Comparison of ENCODE assay signal across 30 mouse cellular contexts in the genomic region with DNA sequence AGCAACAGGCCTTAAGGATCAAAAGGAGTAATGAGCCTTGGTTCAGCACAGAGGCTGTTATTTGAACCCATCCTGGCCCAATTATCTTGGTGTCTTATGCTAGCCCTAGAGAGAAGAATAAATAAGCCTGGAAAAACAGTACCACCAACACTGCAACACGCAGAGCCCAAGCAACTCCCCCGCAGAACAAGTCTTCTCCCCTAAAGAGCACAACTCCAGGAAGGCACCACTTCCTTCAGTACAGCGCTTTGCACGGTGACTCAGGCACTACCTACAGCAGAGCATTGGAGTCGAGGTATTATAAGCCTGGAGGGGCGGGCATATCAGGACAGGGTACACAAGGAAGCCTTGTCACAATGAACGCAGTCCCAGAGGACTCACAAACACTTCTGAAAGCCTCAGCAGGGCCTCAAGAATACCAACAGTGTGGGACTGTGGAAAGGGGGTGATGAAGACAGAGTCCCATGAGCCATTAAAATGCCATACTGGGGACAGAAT.
DNase-seq lines count a peak whose midpoint lies in the region; ATAC-seq and TF ChIP-seq lines count a peak whose summit lies in the region.
"Had no signal": no experiment of that assay in that cellular context is flagged by ENCODE, and none has a peak within 500 bp of the region (broad histone marks: within the 10 kb centered on the region; RNA-seq: fewer than 3 reads in every experiment).

No protein-coding gene starts in this region.

- H3K27me3 ChIP-seq in forebrain, embryonic 16.5 days (replicated peaks; ENCODE audit: control insufficient read depth, insufficient read depth, low read length): no peaks in the 10 kb centered on the region
- no peaks in the 10 kb centered on the region for H3K27me3 ChIP-seq in stomach, postnatal 0 days (ENCODE audit: control insufficient read depth, insufficient read depth, low read length)
- H3K27me3 ChIP-seq: CH12.LX; embryonic facial prominence, embryonic 13.5 days; heart, embryonic 12.5 days; limb, embryonic 13.5 days; liver, embryonic 12.5 days; midbrain, embryonic 12.5 days; neural tube, embryonic 15.5 days had no signal

- no peak overlapping the region for H3K4me3 ChIP-seq in left cerebral cortex, adult 2 months
- H3K4me3 ChIP-seq in forebrain, embryonic 16.5 days (replicated peaks; ENCODE audit: low read length): no peak overlapping the region
- no peak overlapping the region for H3K4me3 ChIP-seq in stomach, postnatal 0 days (ENCODE audit: low read depth, low read length)
- H3K4me3 ChIP-seq: embryonic facial prominence, embryonic 13.5 days; erythroblast, embryonic 14.5 days; heart, embryonic 12.5 days; hindbrain, embryonic 10.5 days; limb, embryonic 13.5 days; liver, embryonic 12.5 days; midbrain, embryonic 12.5 days; neural tube, embryonic 15.5 days had no signal

- H3K9me3 ChIP-seq in forebrain, embryonic 16.5 days (ENCODE audit: control insufficient read depth, low read length): no peaks in the 10 kb centered on the region
- H3K9me3 ChIP-seq in stomach, postnatal 0 days (ENCODE audit: control insufficient read depth, low read length): no peaks in the 10 kb centered on the region
- H3K9me3 ChIP-seq: embryonic facial prominence, embryonic 13.5 days; G1E; heart, embryonic 12.5 days; hindbrain, embryonic 10.5 days; limb, embryonic 13.5 days; liver, embryonic 12.5 days; midbrain, embryonic 12.5 days; neural tube, embryonic 15.5 days had no signal

- TF ChIP-seq CTCF in left cerebral cortex, adult 2 months (IDR thresholded peaks at IDR 0.05): no peak
- TF ChIP-seq CTCF in stomach, postnatal 0 days (IDR thresholded peaks at IDR 0.05; ENCODE audit: low read depth): no peak

- intact Hi-C loops in left cerebral cortex, adult 2 months (cut with DNase I): no loop called here

- 0 out of 2 replicates have a peak, but pooled peaks cover 2% of the 10 kb centered on the region for H3K4me1 ChIP-seq in forebrain, embryonic 16.5 days (replicated peaks; ENCODE audit: control insufficient read depth, insufficient read depth, low read length)
- H3K4me1 ChIP-seq in stomach, postnatal 0 days (replicated peaks; ENCODE audit: control insufficient read depth, insufficient read depth): no peaks in the 10 kb centered on the region
- H3K4me1 ChIP-seq: liver, embryonic 12.5 days had no signal

- H3K36me3 ChIP-seq in forebrain, embryonic 16.5 days (ENCODE audit: control insufficient read depth, insufficient read depth): no peaks in the 10 kb centered on the region
- H3K36me3 ChIP-seq in stomach, postnatal 0 days (ENCODE audit: control insufficient read depth, insufficient read depth, low read length): no peaks in the 10 kb centered on the region
- H3K36me3 ChIP-seq: embryonic facial prominence, embryonic 13.5 days; G1E; heart, embryonic 12.5 days; hindbrain, embryonic 10.5 days; limb, embryonic 13.5 days; liver, embryonic 12.5 days; midbrain, embryonic 12.5 days; neural tube, embryonic 15.5 days had no signal

- H3K27ac ChIP-seq in left cerebral cortex, adult 2 months: peak overlapping the region; percentile 10; the same call in 1 of the 2 replicates
- H3K27ac ChIP-seq in forebrain, embryonic 16.5 days (ENCODE audit: low read length): no peak overlapping the region
- H3K27ac ChIP-seq in stomach, postnatal 0 days (replicated peaks): no peak overlapping the region
- H3K27ac ChIP-seq: embryonic facial prominence, embryonic 13.5 days; hindbrain, embryonic 10.5 days; hindbrain, postnatal 0 days; limb, embryonic 13.5 days; liver, embryonic 12.5 days; midbrain, embryonic 12.5 days; neural tube, embryonic 15.5 days had no signal

- no peak overlapping the region for H3K9ac ChIP-seq in forebrain, embryonic 16.5 days (replicated peaks; ENCODE audit: low read depth, low read length)
- H3K9ac ChIP-seq in stomach, postnatal 0 days (ENCODE audit: low read length): no peak overlapping the region
- H3K9ac ChIP-seq: embryonic facial prominence, embryonic 13.5 days; heart, embryonic 12.5 days; limb, embryonic 13.5 days; liver, embryonic 12.5 days; midbrain, embryonic 12.5 days; neural tube, embryonic 15.5 days had no signal

- no peak for TF ChIP-seq EP300 in stomach, postnatal 0 days (optimal IDR thresholded peaks at IDR 0.05)

- peak; percentile 77 for DNase-seq in heart, adult 11 months
- no peak for DNase-seq in heart, adult 8-10 months (ENCODE audit: low spot score)
- no peak for DNase-seq in left cerebral cortex, adult 2 months (ENCODE audit: extremely low spot score in 1 of 2, low spot score in 2 of 2)
- no peak for DNase-seq in left cerebral cortex, adult 11 months (ENCODE audit: low spot score)
- DNase-seq in stomach, postnatal 0 days (ENCODE audit: low spot score): no peak
- DNase-seq in embryo, embryonic 10 days (ENCODE audit: low spot score): no peak
- DNase-seq: adrenal gland, adult 2 months; B cell, adult 2 months; cerebellum, adult 2 months; cerebellum, postnatal 25 days; embryo, embryonic 11 days; gastrocnemius, postnatal 10 days; heart, postnatal 10 days; kidney, postnatal 25 days; layer of hippocampus, adult 9-11 months; lung, adult 18-20 months; lung, postnatal 14 days had no signal

- WGBS in forebrain, embryonic 16.5 days: 35% methylated on average over 7 of the region's 7 CpGs
- 63% methylated on average over 7 of the region's 7 CpGs for WGBS in stomach, postnatal 0 days

- H3K4me2 ChIP-seq in forebrain, embryonic 16.5 days (ENCODE audit: low read length): no peak overlapping the region
- H3K4me2 ChIP-seq in stomach, postnatal 0 days (replicated peaks; ENCODE audit: low read depth): no peak overlapping the region
- H3K4me2 ChIP-seq: embryonic facial prominence, embryonic 13.5 days; heart, embryonic 12.5 days; limb, embryonic 13.5 days; liver, embryonic 12.5 days; midbrain, embryonic 12.5 days; neural tube, embryonic 15.5 days had no signal

- ATAC-seq in forebrain, embryonic 16.5 days: peak; percentile 38; the same call in 1 of the 2 replicates
- peak; percentile 75 for ATAC-seq in stomach, postnatal 0 days (ENCODE audit: low FRiP score, low TSS enrichment)
- ATAC-seq: hindbrain, postnatal 0 days; intestine, embryonic 16.5 days; liver, embryonic 12.5 days had no signal
